Mouse (Mus musculus): Measurements from ENCODE around the gene Arap1. TPM values are rescaled to one million over a fixed set of nuclear protein-coding genes. Genes with fewer than 3 reads are reported as not detected.

Gene Arap1
- polyA plus RNA-seq, 2 experiments, result 77.1 to 92.6 TPM

DNA sequence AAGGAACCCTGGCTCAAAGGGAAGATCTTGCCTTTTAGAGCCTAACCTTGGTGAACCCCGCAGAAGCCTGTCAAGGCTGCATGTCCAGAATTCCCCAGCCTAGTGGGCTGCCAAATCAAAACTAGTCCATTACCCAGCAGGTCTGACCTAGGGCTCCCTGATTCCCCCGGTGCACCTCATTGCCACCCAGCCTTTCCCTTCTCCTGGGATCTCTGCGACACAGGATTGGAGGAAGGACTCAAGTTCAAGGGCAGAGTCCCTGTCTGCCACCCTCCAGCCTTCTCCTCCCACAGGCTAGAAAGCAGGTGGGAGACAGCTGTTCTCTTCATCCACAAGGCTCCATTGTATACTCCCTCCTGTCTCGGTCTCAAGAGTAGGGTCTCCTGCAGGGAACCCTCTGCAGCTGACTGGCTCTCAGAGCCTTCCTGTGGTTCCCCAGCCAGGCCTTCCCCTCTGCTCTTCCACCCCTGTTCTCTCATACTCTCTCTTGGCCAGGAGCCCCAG is 110.5 kb downstream of the Arap1 start:
- no peaks in the 10 kb centered on the region for H3K4me1 ChIP-seq (ENCODE audit: control insufficient read depth, insufficient read depth, low read length)
- no peak overlapping the region for H3K4me2 ChIP-seq (replicated peaks; ENCODE audit: low read depth, low read length, severe bottlenecking)
- no peak overlapping the region for H3K9ac ChIP-seq (ENCODE audit: low read depth, low read length, severe bottlenecking)
- H3K27me3 ChIP-seq (ENCODE audit: control insufficient read depth, insufficient read depth, low read length), result peaks cover 3% of the 10 kb centered on the region; the same call in 1 of the 2 replicates
- no peak for DNase-seq (ENCODE audit: low spot score)
- H3K27ac ChIP-seq (replicated peaks; ENCODE audit: low read depth, low read length), result no peak overlapping the region
- no peak for ATAC-seq (ENCODE audit: low FRiP score, low read depth)
- no peak overlapping the region for H3K4me3 ChIP-seq (replicated peaks; ENCODE audit: low read length)
- no peaks in the 10 kb centered on the region for H3K36me3 ChIP-seq (ENCODE audit: control insufficient read depth, insufficient read depth, low read length)
- no peak for TF ChIP-seq POLR2A (IDR thresholded peaks at IDR 0.05; ENCODE audit: borderline replicate concordance, extremely low read depth, insufficient read depth, insufficient read length)
- 56% methylated on average over 4 of the region's 4 CpGs for WGBS
- no peaks in the 10 kb centered on the region for H3K9me3 ChIP-seq (ENCODE audit: control insufficient read depth, low read length)

DNA sequence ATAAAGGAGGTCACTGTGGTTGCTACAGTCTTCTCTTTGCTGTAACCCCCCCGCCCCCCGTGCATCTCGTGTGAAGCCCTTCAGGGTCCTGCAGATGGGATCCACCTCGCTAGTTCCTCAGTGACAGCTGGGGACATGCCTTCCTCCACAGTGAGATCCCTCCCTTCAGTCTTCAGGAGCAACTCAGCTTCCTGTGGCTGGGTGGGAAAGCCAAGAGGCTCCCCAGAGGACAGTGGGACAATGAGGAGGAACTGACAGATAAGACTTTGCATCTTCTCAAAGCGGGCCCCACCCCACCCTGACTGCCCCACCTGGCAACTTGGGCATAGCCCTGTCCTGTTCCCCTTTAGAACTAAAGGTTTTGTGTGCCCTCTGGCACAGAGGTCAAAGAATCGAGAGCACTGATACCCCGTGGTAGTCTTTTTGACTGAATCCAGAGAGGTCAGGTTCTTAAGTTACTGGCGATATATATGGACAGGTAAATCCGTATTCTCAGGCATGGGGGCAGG is 111.5 kb downstream of the Arap1 start:
- H3K27ac ChIP-seq (replicated peaks; ENCODE audit: low read depth, low read length), result no peak overlapping the region
- no peak for TF ChIP-seq POLR2A (IDR thresholded peaks at IDR 0.05; ENCODE audit: borderline replicate concordance, extremely low read depth, insufficient read depth, insufficient read length)
- H3K9me3 ChIP-seq (ENCODE audit: control insufficient read depth, low read length), result no peaks in the 10 kb centered on the region
- ATAC-seq (ENCODE audit: low FRiP score, low read depth) (no peak), DNase-seq (ENCODE audit: low spot score) (no peak)
- H3K4me3 ChIP-seq (replicated peaks; ENCODE audit: low read length), result no peak overlapping the region
- 77% methylated on average over 9 of the region's 9 CpGs for WGBS
- no peak overlapping the region for H3K9ac ChIP-seq (ENCODE audit: low read depth, low read length, severe bottlenecking)
- H3K27me3 ChIP-seq (ENCODE audit: control insufficient read depth, insufficient read depth, low read length), result no peaks in the 10 kb centered on the region
- no peaks in the 10 kb centered on the region for H3K36me3 ChIP-seq (ENCODE audit: control insufficient read depth, insufficient read depth, low read length)
- H3K4me2 ChIP-seq (replicated peaks; ENCODE audit: low read depth, low read length, severe bottlenecking), result no peak overlapping the region
- H3K4me1 ChIP-seq (ENCODE audit: control insufficient read depth, insufficient read depth, low read length), result no peaks in the 10 kb centered on the region

DNA sequence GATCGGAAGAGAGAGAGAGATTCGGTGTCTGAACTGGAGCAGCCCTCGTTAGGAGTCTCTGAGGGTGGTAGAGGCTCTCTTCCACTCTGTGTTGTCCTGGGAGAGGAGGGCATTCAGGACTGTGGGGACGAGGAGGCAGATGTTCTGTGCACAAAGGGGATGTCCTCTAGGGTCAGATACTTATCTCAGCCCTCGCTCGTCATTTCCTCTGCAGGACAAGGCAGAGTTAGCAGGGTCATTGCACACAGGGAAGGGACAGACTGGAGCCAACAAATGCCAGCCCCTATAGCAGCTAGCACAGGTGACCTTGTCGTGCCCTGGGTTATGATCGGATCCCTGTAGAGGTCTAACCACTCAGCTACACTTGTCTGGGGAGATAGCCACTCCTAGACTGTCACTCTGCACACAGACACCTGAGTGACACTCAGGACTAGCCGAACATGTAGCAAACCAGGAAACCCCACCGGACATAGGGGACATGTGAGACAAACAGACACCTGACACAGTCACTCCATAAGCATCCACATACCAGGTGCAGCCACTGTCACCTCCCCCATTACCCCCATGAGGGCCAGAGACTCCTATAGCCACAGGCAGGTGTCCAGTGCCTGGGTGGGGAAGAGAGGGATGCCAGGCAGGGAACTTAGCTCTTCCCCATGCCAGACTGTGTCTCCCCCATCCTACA is 112.2 kb downstream of the Arap1 start:
- Histone ChIP-seq H3K4me1 (ENCODE audit: control insufficient read depth, insufficient read depth, low read length) (no peaks in the 10 kb centered on the region; the same call in 1 of the 2 replicates), H3K27me3 (ENCODE audit: control insufficient read depth, insufficient read depth, low read length) (no peaks in the 10 kb centered on the region), H3K9ac (ENCODE audit: low read depth, low read length, severe bottlenecking) (no peak overlapping the region), H3K4me2 (replicated peaks; ENCODE audit: low read depth, low read length, severe bottlenecking) (no peak overlapping the region), H3K27ac (replicated peaks; ENCODE audit: low read depth, low read length) (no peak overlapping the region), H3K4me3 (replicated peaks; ENCODE audit: low read length) (no peak overlapping the region), H3K36me3 (ENCODE audit: control insufficient read depth, insufficient read depth, low read length) (no peaks in the 10 kb centered on the region), H3K9me3 (ENCODE audit: control insufficient read depth, low read length) (no peaks in the 10 kb centered on the region)
- DNase-seq (ENCODE audit: low spot score) (no peak), ATAC-seq (ENCODE audit: low FRiP score, low read depth) (no peak)
- TF ChIP-seq POLR2A (IDR thresholded peaks at IDR 0.05; ENCODE audit: borderline replicate concordance, extremely low read depth, insufficient read depth, insufficient read length), result no peak
- 60% methylated on average over 10 of the region's 10 CpGs for WGBS

DNA sequence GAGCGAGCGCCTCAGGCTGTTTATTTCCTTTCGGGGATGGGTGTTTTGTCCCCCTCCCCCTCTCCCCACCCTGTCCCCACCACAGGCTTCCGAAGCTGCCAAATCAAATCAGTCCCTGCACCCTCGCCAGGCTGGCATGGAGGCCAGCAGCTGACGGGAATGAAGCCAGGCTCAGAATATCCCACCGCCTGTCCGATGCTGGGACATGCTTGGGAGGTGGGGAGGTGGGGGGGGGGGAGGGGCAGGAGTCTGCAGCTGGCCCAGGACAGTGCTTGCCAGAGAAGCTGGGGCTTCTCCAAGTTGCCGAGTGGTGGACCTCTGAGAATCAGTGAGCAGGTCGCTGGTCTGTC is 112.7 kb downstream of the Arap1 start:
- Histone ChIP-seq H3K4me2 (replicated peaks; ENCODE audit: low read depth, low read length, severe bottlenecking) (no peak overlapping the region), H3K4me3 (replicated peaks; ENCODE audit: low read length) (no peak overlapping the region), H3K9ac (ENCODE audit: low read depth, low read length, severe bottlenecking) (no peak overlapping the region), H3K4me1 (ENCODE audit: control insufficient read depth, insufficient read depth, low read length) (no peaks in the 10 kb centered on the region; the same call in 1 of the 2 replicates), H3K9me3 (ENCODE audit: control insufficient read depth, low read length) (no peaks in the 10 kb centered on the region), H3K36me3 (ENCODE audit: control insufficient read depth, insufficient read depth, low read length) (no peaks in the 10 kb centered on the region), H3K27ac (replicated peaks; ENCODE audit: low read depth, low read length) (no peak overlapping the region), H3K27me3 (ENCODE audit: control insufficient read depth, insufficient read depth, low read length) (no peaks in the 10 kb centered on the region)
- no peak for DNase-seq (ENCODE audit: low spot score)
- TF ChIP-seq POLR2A (IDR thresholded peaks at IDR 0.05; ENCODE audit: borderline replicate concordance, extremely low read depth, insufficient read depth, insufficient read length), result no peak
- WGBS, result 43% methylated on average over 10 of the region's 10 CpGs
- ATAC-seq (ENCODE audit: low FRiP score, low read depth), result peak; percentile 13; the same call in 1 of the 2 replicates

DNA sequence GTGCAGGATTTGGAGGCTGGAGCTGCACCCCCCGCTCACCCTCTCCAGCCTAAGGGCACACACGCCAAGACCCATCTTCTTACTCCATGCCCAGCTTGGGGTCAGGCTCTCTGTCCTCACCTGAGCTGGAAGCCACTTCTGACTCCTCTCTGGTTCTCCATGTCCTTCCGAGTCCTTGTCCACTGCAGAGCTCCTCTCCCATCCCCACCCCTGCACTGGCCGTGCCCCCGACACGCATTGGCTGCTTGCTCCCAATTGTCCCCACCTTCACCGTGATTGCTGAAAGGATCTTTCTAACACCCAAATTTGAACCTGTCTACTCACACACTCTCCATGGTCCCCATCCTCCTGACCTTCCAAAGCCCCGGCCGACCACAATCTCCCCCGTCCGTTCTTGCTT is 113.7 kb downstream of the Arap1 start:
- no peaks in the 10 kb centered on the region for H3K36me3 ChIP-seq (ENCODE audit: control insufficient read depth, insufficient read depth, low read length)
- no peak overlapping the region for H3K4me3 ChIP-seq (replicated peaks; ENCODE audit: low read length)
- no peaks in the 10 kb centered on the region for H3K9me3 ChIP-seq (ENCODE audit: control insufficient read depth, low read length)
- no peak overlapping the region for H3K27ac ChIP-seq (replicated peaks; ENCODE audit: low read depth, low read length)
- ATAC-seq (ENCODE audit: low FRiP score, low read depth) (no peak), DNase-seq (ENCODE audit: low spot score) (no peak)
- no peak for TF ChIP-seq POLR2A (IDR thresholded peaks at IDR 0.05; ENCODE audit: borderline replicate concordance, extremely low read depth, insufficient read depth, insufficient read length)
- no peak overlapping the region for H3K9ac ChIP-seq (ENCODE audit: low read depth, low read length, severe bottlenecking)
- no peaks in the 10 kb centered on the region for H3K27me3 ChIP-seq (ENCODE audit: control insufficient read depth, insufficient read depth, low read length)
- no peak overlapping the region for H3K4me2 ChIP-seq (replicated peaks; ENCODE audit: low read depth, low read length, severe bottlenecking)
- WGBS, result 82% methylated on average over 11 of the region's 11 CpGs
- no peaks in the 10 kb centered on the region; the same call in 1 of the 2 replicates for H3K4me1 ChIP-seq (ENCODE audit: control insufficient read depth, insufficient read depth, low read length)

Other genes starting within 250 kb of the Arap1 start
- gene Atg16l2, start 45.8 kb upstream of the Arap1 start, polyA plus RNA-seq (2012; rRNA removed), result 31.1 and 35.2 TPM in 2 replicates
- 14.5 and 17.0 TPM in 2 replicates for gene Atg16l2, start 45.8 kb upstream of the Arap1 start, polyA plus RNA-seq (2014; fragmentation: Nextera tagmentation; extraction: Ambion mirVana)
- 26.3 and 28.1 TPM in 2 replicates for gene Stard10, start 31.0 kb upstream of the Arap1 start, polyA plus RNA-seq (2012; rRNA removed)
- gene Stard10, start 31.0 kb upstream of the Arap1 start, polyA plus RNA-seq (2014; fragmentation: Nextera tagmentation; extraction: Ambion mirVana), result 30.7 and 32.1 TPM in 2 replicates
- gene Gm45837, start 62.8 kb downstream of the Arap1 start, polyA plus RNA-seq (2012; rRNA removed), result 0.41 and 0.93 TPM in 2 replicates
- 7.5 and 8.8 TPM in 2 replicates for gene Gm45837, start 62.8 kb downstream of the Arap1 start, polyA plus RNA-seq (2014; fragmentation: Nextera tagmentation; extraction: Ambion mirVana)
- 11.8 and 12.7 TPM in 2 replicates for gene Pde2a, start 73.6 kb downstream of the Arap1 start, polyA plus RNA-seq (2012; rRNA removed)
- 4.9 and 10.5 TPM in 2 replicates for gene Pde2a, start 73.6 kb downstream of the Arap1 start, polyA plus RNA-seq (2014; fragmentation: Nextera tagmentation; extraction: Ambion mirVana)
- not detected in 2 replicates for gene Art2b, start 237.5 kb downstream of the Arap1 start, polyA plus RNA-seq (2012; rRNA removed)
- not detected in 2 replicates for gene Art2b, start 237.5 kb downstream of the Arap1 start, polyA plus RNA-seq (2014; fragmentation: Nextera tagmentation; extraction: Ambion mirVana)

Measured in limb, embryonic 14.5 days (tissue).